ENCODE assay signal across 17 mouse cellular contexts in genomic region chr12:57530474-57530873, GRCm38 (mm10). TPM values are rescaled to one million over a fixed set of nuclear protein-coding genes. Genes with fewer than 3 reads are reported as not detected.
DNase-seq lines count a peak whose midpoint lies in the region; ATAC-seq and TF ChIP-seq lines count a peak whose summit lies in the region.
"Had no signal": no experiment of that assay in that cellular context is flagged by ENCODE, and none has a peak within 500 bp of the region (broad histone marks: within the 10 kb centered on the region; RNA-seq: fewer than 3 reads in every experiment).

No protein-coding gene starts in this region.

- H3K9me3 ChIP-seq in neural tube, embryonic 11.5 days (ENCODE audit: control insufficient read depth, low read length): no peaks in the 10 kb centered on the region
- no peaks in the 10 kb centered on the region for H3K9me3 ChIP-seq in forebrain, embryonic 15.5 days
- H3K9me3 ChIP-seq in midbrain, embryonic 10.5 days (replicated peaks): no peaks in the 10 kb centered on the region
- no peaks in the 10 kb centered on the region for H3K9me3 ChIP-seq in liver, postnatal 0 days (ENCODE audit: low read length)
- H3K9me3 ChIP-seq: kidney, embryonic 15.5 days had no signal

- 0 out of 2 replicates have a peak, but pooled peaks cover 2% of the 10 kb centered on the region for H3K4me1 ChIP-seq in neural tube, embryonic 11.5 days (ENCODE audit: control insufficient read depth, insufficient read depth, low read length)
- peaks cover 10% of the 10 kb centered on the region for H3K4me1 ChIP-seq in forebrain, embryonic 15.5 days
- peaks cover 33% of the 10 kb centered on the region for H3K4me1 ChIP-seq in midbrain, embryonic 10.5 days
- H3K4me1 ChIP-seq in liver, postnatal 0 days (ENCODE audit: insufficient read depth): 0 out of 2 replicates have a peak, but pooled peaks cover 2% of the 10 kb centered on the region

- H3K4me2 ChIP-seq in neural tube, embryonic 11.5 days (ENCODE audit: low read depth): no peak overlapping the region
- no peak overlapping the region for H3K4me2 ChIP-seq in forebrain, embryonic 15.5 days (replicated peaks)
- H3K4me2 ChIP-seq in liver, postnatal 0 days (ENCODE audit: low read depth, low read length): no peak overlapping the region
- H3K4me2 ChIP-seq: kidney, embryonic 15.5 days; liver, embryonic 11.5 days had no signal

- peak; percentile 78 for ATAC-seq in neural tube, embryonic 11.5 days (ENCODE audit: insufficient read depth, low FRiP score, low TSS enrichment)
- peak; percentile 51; the same call in 1 of the 2 replicates for ATAC-seq in forebrain, embryonic 15.5 days (replicated peaks)
- no peak for ATAC-seq in liver, postnatal 0 days
- ATAC-seq in megakaryocyte progenitor cell, adult 5-6 weeks (replicated peaks; ENCODE audit: poor library complexity): no peak

- no peaks in the 10 kb centered on the region for H3K36me3 ChIP-seq in neural tube, embryonic 11.5 days (ENCODE audit: control insufficient read depth, insufficient read depth, low read length)
- H3K36me3 ChIP-seq in forebrain, embryonic 15.5 days: no peaks in the 10 kb centered on the region
- H3K36me3 ChIP-seq in midbrain, embryonic 10.5 days: no peaks in the 10 kb centered on the region
- no peaks in the 10 kb centered on the region for H3K36me3 ChIP-seq in liver, postnatal 0 days (replicated peaks; ENCODE audit: insufficient read depth, low read length)
- H3K36me3 ChIP-seq: kidney, embryonic 15.5 days had no signal

- H3K4me3 ChIP-seq in neural tube, embryonic 11.5 days (ENCODE audit: low read depth, low read length): no peak overlapping the region
- no peak overlapping the region for H3K4me3 ChIP-seq in forebrain, embryonic 15.5 days
- peak overlapping the region; percentile 19 for H3K4me3 ChIP-seq in midbrain, embryonic 10.5 days
- no peak overlapping the region for H3K4me3 ChIP-seq in liver, postnatal 0 days (ENCODE audit: low read depth, low read length)
- H3K4me3 ChIP-seq: kidney, embryonic 15.5 days had no signal

- TF ChIP-seq EP300 in liver, postnatal 0 days (IDR thresholded peaks at IDR 0.05; ENCODE audit: low read depth): no peak

- peaks cover 36% of the 10 kb centered on the region for H3K27me3 ChIP-seq in neural tube, embryonic 11.5 days (ENCODE audit: control insufficient read depth, insufficient read depth, low read length)
- peaks cover 43% of the 10 kb centered on the region for H3K27me3 ChIP-seq in forebrain, embryonic 15.5 days
- H3K27me3 ChIP-seq in midbrain, embryonic 10.5 days (ENCODE audit: low read depth, poor library complexity, severe bottlenecking): peaks cover 98% of the 10 kb centered on the region
- peaks cover 24% of the 10 kb centered on the region for H3K27me3 ChIP-seq in liver, postnatal 0 days (ENCODE audit: insufficient read depth, low read length)

- H3K27ac ChIP-seq in neural tube, embryonic 11.5 days (ENCODE audit: low read depth, low read length): no peak overlapping the region
- H3K27ac ChIP-seq in forebrain, embryonic 15.5 days (replicated peaks): no peak overlapping the region
- peak overlapping the region; percentile 79 for H3K27ac ChIP-seq in midbrain, embryonic 10.5 days (replicated peaks)
- no peak overlapping the region for H3K27ac ChIP-seq in liver, postnatal 0 days (ENCODE audit: low read depth)
- H3K27ac ChIP-seq: kidney, embryonic 15.5 days had no signal

- no peak overlapping the region for H3K9ac ChIP-seq in neural tube, embryonic 11.5 days (ENCODE audit: low read length)
- H3K9ac ChIP-seq in forebrain, embryonic 15.5 days (replicated peaks): no peak overlapping the region
- no peak overlapping the region for H3K9ac ChIP-seq in liver, postnatal 0 days (replicated peaks)
- H3K9ac ChIP-seq: kidney, embryonic 15.5 days had no signal

- DNase-seq in neural tube, embryonic 11.5 days (ENCODE audit: low spot score): peak; percentile 31
- DNase-seq in neural tube, embryonic 10.5 days (ENCODE audit: extremely low spot score, low spot score): no peak
- DNase-seq in midbrain, embryonic 10.5 days (ENCODE audit: low spot score): peak; percentile 58
- no peak for DNase-seq in liver, postnatal 0 days
- no peak for DNase-seq in spleen, postnatal 10 days (ENCODE audit: low spot score in 2 of 2)
- DNase-seq: adrenal gland, postnatal 25 days; B cell, adult 2 months; heart, adult 18-20 months; lung, postnatal 10 days; thymus, postnatal 25 days had no signal

- WGBS in neural tube, embryonic 11.5 days: 15% methylated on average over 9 of the region's 9 CpGs
- 1% methylated on average over 9 of the region's 9 CpGs for WGBS in forebrain, embryonic 15.5 days
- WGBS in midbrain, embryonic 10.5 days: 8% methylated on average over 9 of the region's 9 CpGs
- WGBS in liver, postnatal 0 days (ENCODE audit: insufficient replicate concordance): 41% methylated on average over 9 of the region's 9 CpGs

- TF ChIP-seq CTCF in liver, postnatal 0 days (IDR thresholded peaks at IDR 0.05; ENCODE audit: low read depth): no peak

RNA-seq across cellular contexts. Expression of gene Foxa1, which starts 16.2 kb away (rescaled TPM):
- 1.6 and 1.7 TPM in 2 replicates for polyA plus RNA-seq in neural tube, embryonic 11.5 days (2014; fragmentation: Nextera tagmentation; extraction: Ambion mirVana)
- polyA plus RNA-seq in forebrain, embryonic 15.5 days (2015; fragmentation: Nextera tagmentation; extraction: Ambion mirVana): 0.10 and 0.20 TPM in 2 replicates
- polyA plus RNA-seq in midbrain, embryonic 10.5 days (2016; fragmentation: Nextera tagmentation; extraction: Ambion mirVana): 3.2 and 3.9 TPM in 2 replicates
- polyA plus RNA-seq in liver, postnatal 0 days (2015; fragmentation: Nextera tagmentation; extraction: Ambion mirVana): 1.5 and 2.3 TPM in 2 replicates
- total RNA-seq in megakaryocyte progenitor cell, adult 5-6 weeks (2015): 0.47 TPM in 1 of 2 replicates, not detected in the other
- not detected in 2 replicates for total RNA-seq in megakaryocyte progenitor cell, adult 5-6 weeks (2017)
- total RNA-seq: adrenal gland, postnatal 25 days; common myeloid progenitor, adult 5-6 weeks; layer of hippocampus, postnatal 10 days; left cerebral cortex, postnatal 36 days had no signal

RNA-seq across cellular contexts. Expression of gene Ttc6, which starts 33.4 kb away (rescaled TPM):
- polyA plus RNA-seq in neural tube, embryonic 11.5 days (2014; fragmentation: Nextera tagmentation; extraction: Ambion mirVana): 0.27 and 0.33 TPM in 2 replicates
- 0.11 and 0.27 TPM in 2 replicates for polyA plus RNA-seq in forebrain, embryonic 15.5 days (2015; fragmentation: Nextera tagmentation; extraction: Ambion mirVana)
- 2.1 and 2.3 TPM in 2 replicates for polyA plus RNA-seq in midbrain, embryonic 10.5 days (2016; fragmentation: Nextera tagmentation; extraction: Ambion mirVana)
- polyA plus RNA-seq in liver, postnatal 0 days (2015; fragmentation: Nextera tagmentation; extraction: Ambion mirVana): 0.08 and 0.09 TPM in 2 replicates
- total RNA-seq in megakaryocyte progenitor cell, adult 5-6 weeks (2015): not detected in 2 replicates
- total RNA-seq in megakaryocyte progenitor cell, adult 5-6 weeks (2017): not detected in 2 replicates
- total RNA-seq: adrenal gland, postnatal 25 days; common myeloid progenitor, adult 5-6 weeks had no signal

Comparison
In these comparisons a context has a peak if more than half of its experiments do, and no peak if none do; other contexts are left out.
1. DNase-seq: peak in neural tube, embryonic 11.5 days (single experiment) and midbrain, embryonic 10.5 days (single experiment); none in neural tube, embryonic 10.5 days (single experiment), liver, postnatal 0 days (single experiment) and spleen, postnatal 10 days (0 of 2).
2. ATAC-seq: peak in neural tube, embryonic 11.5 days (single experiment) and forebrain, embryonic 15.5 days (single experiment); none in liver, postnatal 0 days (single experiment) and megakaryocyte progenitor cell, adult 5-6 weeks (single experiment).